Mouse (Mus musculus): ENCODE measurements around the gene Ncoa4.

- TF ChIP-seq CTCF (IDR thresholded peaks at IDR 0.05; ENCODE audit: extremely low read depth, insufficient read length, insufficient replicate concordance, low read depth, low read length) (no peak), POLR2A (IDR thresholded peaks at IDR 0.05; ENCODE audit: low read depth, low read length) (no peak)
These were observed 2.6 kb downstream of the Ncoa4 start for GRCm38 (mm10) chr14:32162231-32162630.

Measured in small intestine, adult 2 months (tissue).